Mouse (Mus musculus) erythroblast, embryonic 14.5 days (primary cell): ENCODE data around the gene D6Ertd527e. TPM values are rescaled to one million over a fixed set of nuclear protein-coding genes. Genes with fewer than 3 reads are reported as not detected.

Experiments
- H3K27me3 ChIP-seq: 2 replicates; pipeline ENCODE4 v1.6.1; 2012; ENCODE audit warnings: inconsistent platforms; ENCODE audit not compliant: control insufficient read depth
- H3K36me3 ChIP-seq: 2 replicates; pipeline ENCODE4 v1.6.1; 2012; ENCODE audit warnings: mild to moderate bottlenecking, inconsistent platforms; ENCODE audit not compliant: control insufficient read depth
- H3K4me1 ChIP-seq: 2 replicates; pipeline ENCODE4 v1.6.1; 2012; ENCODE audit warnings: inconsistent platforms; ENCODE audit not compliant: control insufficient read depth
- H3K4me3 ChIP-seq: replicated peaks from 2 replicates; pipeline ENCODE3; 2012; ENCODE audit warnings: moderate library complexity, mild to moderate bottlenecking, inconsistent platforms
- H3K9me3 ChIP-seq: 2 replicates; pipeline ENCODE4 v1.6.1; 2012; ENCODE audit warnings: low read length, inconsistent platforms, mixed read lengths; ENCODE audit not compliant: control insufficient read depth
- GATA1 ChIP-seq: IDR thresholded peaks from 2 replicates; pipeline ENCODE4 v1.6.1; 2012; ENCODE audit warnings: low read length, inconsistent platforms, mixed read lengths
- TAL1 ChIP-seq: IDR thresholded peaks from 3 replicates; pipeline ENCODE4 v1.6.1; 2012; ENCODE audit warnings: low read length, inconsistent platforms, mixed read lengths
- polyA plus RNA-seq: library from polyadenylated mRNA; stranded (reverse); fragments of >175 nt; gene quantifications from 2 replicates; pipeline ENCODE4 v1.2.3, GENCODE M21; 2012

D6Ertd527e gene
- polyA plus RNA-seq, 1 experiment = not detected

- Histone ChIP-seq H3K4me3 (no peak overlapping the region), H3K36me3 (no peaks in the 10 kb centered on the region), H3K27me3 (no peaks in the 10 kb centered on the region; the same call in 1 of the 2 replicates), H3K9me3 (no peaks in the 10 kb centered on the region), H3K4me1 (peaks cover 10% of the 10 kb centered on the region)
- TF ChIP-seq GATA1 = no peak
- no peak for TF ChIP-seq TAL1
Observed at GRCm38 (mm10) chr6:87101955-87102353, 2.6 kb upstream of the D6Ertd527e start.

- no peaks in the 10 kb centered on the region; the same call in 1 of the 2 replicates for H3K27me3 ChIP-seq
- H3K4me3 ChIP-seq = no peak overlapping the region
- no peaks in the 10 kb centered on the region for H3K9me3 ChIP-seq
- H3K4me1 ChIP-seq = peaks cover 10% of the 10 kb centered on the region
- TF ChIP-seq GATA1 = no peak
- TF ChIP-seq TAL1 = no peak
- no peaks in the 10 kb centered on the region for H3K36me3 ChIP-seq
Observed at GRCm38 (mm10) chr6:87102421-87102911, 2.1 kb upstream of the D6Ertd527e start.

- TF ChIP-seq TAL1 = no peak
- no peak for TF ChIP-seq GATA1
- Histone ChIP-seq H3K9me3 (no peaks in the 10 kb centered on the region), H3K36me3 (no peaks in the 10 kb centered on the region), H3K4me1 (peaks cover 10% of the 10 kb centered on the region), H3K27me3 (no peaks in the 10 kb centered on the region; the same call in none of the 2 replicates), H3K4me3 (no peak overlapping the region)
Observed at GRCm38 (mm10) chr6:87103314-87103713, 1.2 kb upstream of the D6Ertd527e start.

GRCm38 (mm10) chr6:87111493-87111892, 6.9 kb downstream of the D6Ertd527e start:
- peaks cover 7% of the 10 kb centered on the region for H3K27me3 ChIP-seq
- no peaks in the 10 kb centered on the region for H3K9me3 ChIP-seq
- TF ChIP-seq TAL1 = no peak
- no peak for TF ChIP-seq GATA1
- H3K4me1 ChIP-seq = no peaks in the 10 kb centered on the region
- H3K36me3 ChIP-seq = no peaks in the 10 kb centered on the region
- H3K4me3 ChIP-seq = no peak overlapping the region

GRCm38 (mm10) chr6:87112125-87112524, 7.6 kb downstream of the D6Ertd527e start:
- Histone ChIP-seq H3K4me1 (no peaks in the 10 kb centered on the region), H3K9me3 (no peaks in the 10 kb centered on the region), H3K36me3 (no peaks in the 10 kb centered on the region), H3K27me3 (peaks cover 7% of the 10 kb centered on the region), H3K4me3 (no peak overlapping the region)
- TF ChIP-seq TAL1 = no peak
- TF ChIP-seq GATA1 = no peak

- Histone ChIP-seq H3K4me3 (no peak overlapping the region), H3K9me3 (peaks cover 2% of the 10 kb centered on the region), H3K36me3 (no peaks in the 10 kb centered on the region), H3K27me3 (peaks cover 2% of the 10 kb centered on the region), H3K4me1 (peaks cover 7% of the 10 kb centered on the region)
- no peak for TF ChIP-seq TAL1
Observed at GRCm38 (mm10) chr6:87115981-87116380, 11.4 kb downstream of the D6Ertd527e start.

- H3K36me3 ChIP-seq = no peaks in the 10 kb centered on the region
- no peaks in the 10 kb centered on the region; the same call in none of the 2 replicates for H3K27me3 ChIP-seq
- TF ChIP-seq GATA1 = no peak
- no peak for TF ChIP-seq TAL1
- H3K4me1 ChIP-seq = peaks cover 7% of the 10 kb centered on the region
- peaks cover 2% of the 10 kb centered on the region for H3K9me3 ChIP-seq
- no peak overlapping the region for H3K4me3 ChIP-seq
Observed at GRCm38 (mm10) chr6:87116596-87116995, 12.1 kb downstream of the D6Ertd527e start.

- Histone ChIP-seq H3K27me3 (no peaks in the 10 kb centered on the region; the same call in 1 of the 2 replicates), H3K4me3 (no peak overlapping the region), H3K4me1 (peaks cover 7% of the 10 kb centered on the region), H3K36me3 (no peaks in the 10 kb centered on the region), H3K9me3 (peaks cover 2% of the 10 kb centered on the region)
- no peak for TF ChIP-seq TAL1
- TF ChIP-seq GATA1 = no peak
Observed at GRCm38 (mm10) chr6:87119066-87119837, 14.7 kb downstream of the D6Ertd527e start.

GRCm38 (mm10) chr6:87119975-87120374, 15.4 kb downstream of the D6Ertd527e start:
- peaks cover 2% of the 10 kb centered on the region for H3K9me3 ChIP-seq
- H3K4me1 ChIP-seq = peaks cover 7% of the 10 kb centered on the region
- TF ChIP-seq TAL1 (no peak), GATA1 (no peak)
- no peaks in the 10 kb centered on the region; the same call in 1 of the 2 replicates for H3K27me3 ChIP-seq
- no peak overlapping the region for H3K4me3 ChIP-seq
- H3K36me3 ChIP-seq = no peaks in the 10 kb centered on the region

- no peak overlapping the region for H3K4me3 ChIP-seq
- peaks cover 2% of the 10 kb centered on the region for H3K9me3 ChIP-seq
- TF ChIP-seq GATA1 = no peak
- TF ChIP-seq TAL1 = no peak
- H3K36me3 ChIP-seq = no peaks in the 10 kb centered on the region
- H3K4me1 ChIP-seq = peaks cover 7% of the 10 kb centered on the region
- no peaks in the 10 kb centered on the region; the same call in 1 of the 2 replicates for H3K27me3 ChIP-seq
Observed at GRCm38 (mm10) chr6:87120661-87121060, 16.1 kb downstream of the D6Ertd527e start.
